Mouse (Mus musculus) intestine, postnatal 0 days (tissue): ENCODE data around the gene Lrrc49. TPM values are rescaled to one million over a fixed set of nuclear protein-coding genes. Genes with fewer than 3 reads are reported as not detected.

Experiments used
- ATAC-seq: fragments of 200-750 bp; cut with Nextera tagmentation; 2 replicates; pipeline ENCODE4 v1.8.0; 2017; ENCODE audit warnings: mild to moderate bottlenecking, moderate TSS enrichment, moderate library complexity
- H3K27ac ChIP-seq: fragments of 300-500 bp; sonication (generic); 2 replicates; pipeline ENCODE4 v1.5.1; 2014; ENCODE audit warnings: mild to moderate bottlenecking, low read depth, low read length, moderate library complexity
- H3K27me3 ChIP-seq: fragments of 300-500 bp; sonication (generic); replicated peaks from 2 replicates; pipeline ENCODE4 v1.6.1; 2014; ENCODE audit warnings: low read length, mixed read lengths; ENCODE audit not compliant: control insufficient read depth, insufficient read depth
- H3K36me3 ChIP-seq: fragments of 300-500 bp; sonication (generic); 2 replicates; pipeline ENCODE4 v1.6.1; 2014; ENCODE audit warnings: mild to moderate bottlenecking, moderate library complexity; ENCODE audit not compliant: control insufficient read depth, insufficient read depth
- H3K4me1 ChIP-seq: fragments of 300-500 bp; sonication (generic); replicated peaks from 2 replicates; pipeline ENCODE4 v1.6.1; 2014; ENCODE audit warnings: antibody characterized with exemption, low read length, mixed read lengths; ENCODE audit not compliant: control insufficient read depth, insufficient read depth
- H3K4me2 ChIP-seq: fragments of 300-500 bp; sonication (generic); replicated peaks from 2 replicates; pipeline ENCODE4 v1.6.1; 2014; ENCODE audit warnings: low read depth, mild to moderate bottlenecking, moderate library complexity
- H3K4me3 ChIP-seq: fragments of 300-500 bp; sonication (generic); 2 replicates; pipeline ENCODE4 v1.5.1; 2014; ENCODE audit warnings: low read depth, low read length
- H3K9ac ChIP-seq: fragments of 300-500 bp; sonication (generic); 2 replicates; pipeline ENCODE4 v1.6.1; 2014; ENCODE audit warnings: mild to moderate bottlenecking, low read depth, low read length
- H3K9me3 ChIP-seq: fragments of 300-500 bp; sonication (generic); 2 replicates; pipeline ENCODE4 v1.6.1; 2016; ENCODE audit warnings: mixed run types; ENCODE audit not compliant: control insufficient read depth
- CTCF ChIP-seq: sonication (generic); IDR thresholded peaks from 2 replicates; pipeline ENCODE4 v1.5.1; 2016; ENCODE audit warnings: low read depth, mild to moderate bottlenecking, control low read depth, antibody characterized with exemption, moderate library complexity
- WGBS: fragments of 180-500 bp; shearing (Covaris S2); extraction: QIAGEN DNeasy Blood & Tissue Kit; methylation state at CpG from one replicate; pipeline ENCODE4 v1.1.7; 2014; 5-methylcytosine and 5-hydroxymethylcytosine counted together
- polyA plus RNA-seq: library from polyadenylated mRNA; unstranded; fragments of >200 nt; fragmentation: Nextera tagmentation; extraction: Ambion mirVana; gene quantifications from 2 replicates; pipeline ENCODE4 v1.2.1, GENCODE M21; 2015

The Lrrc49 gene
- polyA plus RNA-seq, 1 experiment from 2014 or later, result 10.1 TPM

DNA sequence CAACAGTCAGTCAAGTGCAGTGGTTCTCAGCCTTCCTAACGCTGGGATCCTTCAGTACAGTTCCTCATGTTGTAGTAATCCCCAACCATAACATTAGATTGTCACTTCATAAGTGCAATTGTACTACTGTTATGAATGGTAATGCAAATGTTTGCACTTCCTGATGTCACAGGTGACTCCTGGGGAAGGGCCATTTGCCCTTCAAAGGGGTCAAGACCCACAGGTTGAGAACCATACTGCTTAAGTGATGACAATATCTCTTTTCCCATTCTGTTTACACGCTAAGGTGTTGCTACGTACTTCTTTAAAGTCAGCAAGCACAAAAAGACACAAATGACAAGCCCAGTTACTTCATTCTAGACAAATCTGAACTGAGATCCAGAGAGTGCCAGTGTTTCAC lies 22.4 kb downstream of the Lrrc49 start:
- no peaks in the 10 kb centered on the region for H3K9me3 ChIP-seq
- no peak for TF ChIP-seq CTCF
- H3K4me3 ChIP-seq, result no peak overlapping the region
- H3K4me2 ChIP-seq, result no peak overlapping the region
- WGBS, result 92% methylated on average over 3 of the region's 3 CpGs
- H3K27me3 ChIP-seq, result no peaks in the 10 kb centered on the region
- H3K27ac ChIP-seq, result no peak overlapping the region
- no peaks in the 10 kb centered on the region for H3K4me1 ChIP-seq
- H3K9ac ChIP-seq, result no peak overlapping the region
- ATAC-seq, result no peak
- H3K36me3 ChIP-seq, result peaks cover 9% of the 10 kb centered on the region; the same call in 1 of the 2 replicates

DNA sequence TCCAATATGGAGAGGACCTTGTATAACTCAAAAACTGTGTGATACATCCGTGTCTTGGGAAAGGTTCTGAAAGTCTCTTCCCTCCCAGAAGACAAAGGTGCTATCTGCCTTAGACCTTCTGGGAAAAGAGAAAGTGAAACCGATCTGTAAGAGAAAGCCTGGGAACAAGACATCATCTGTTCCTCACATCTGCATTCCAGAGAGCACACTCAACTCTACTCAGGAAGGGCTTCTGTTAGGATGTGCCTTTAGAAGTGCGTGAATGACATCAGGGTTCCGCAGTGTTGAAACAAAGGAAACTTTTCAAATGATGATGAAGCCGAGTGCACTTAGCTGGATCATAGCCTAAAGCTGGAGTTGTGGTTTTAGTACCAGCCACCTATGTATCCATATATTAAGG lies 23.1 kb downstream of the Lrrc49 start:
- no peak for TF ChIP-seq CTCF
- 86% methylated on average over 5 of the region's 5 CpGs for WGBS
- Histone ChIP-seq H3K9me3 (no peaks in the 10 kb centered on the region), H3K27ac (no peak overlapping the region), H3K4me2 (no peak overlapping the region), H3K36me3 (peaks cover 9% of the 10 kb centered on the region; the same call in 1 of the 2 replicates), H3K9ac (no peak overlapping the region), H3K4me3 (no peak overlapping the region), H3K27me3 (no peaks in the 10 kb centered on the region), H3K4me1 (no peaks in the 10 kb centered on the region)
- ATAC-seq, result no peak

DNA sequence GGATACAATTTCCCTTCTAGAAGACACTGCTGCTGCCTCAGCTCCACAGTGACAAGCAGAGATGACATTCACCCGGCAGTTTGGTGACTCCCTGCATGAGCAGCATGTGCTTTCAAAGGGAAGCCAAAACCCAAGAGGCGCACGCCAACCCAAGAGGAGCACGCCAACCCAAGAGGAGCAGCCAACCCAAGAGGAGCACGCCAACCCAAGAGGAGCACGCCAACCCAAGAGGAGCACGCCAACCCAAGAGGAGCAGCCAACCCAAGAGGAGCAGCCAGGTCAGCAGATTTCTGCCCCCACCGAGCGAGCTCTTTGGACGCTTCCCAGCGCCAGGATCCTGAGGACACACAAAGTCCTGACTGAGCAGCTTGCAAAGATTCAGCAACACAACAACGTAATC lies 23.6 kb downstream of the Lrrc49 start:
- H3K4me3 ChIP-seq, result no peak overlapping the region
- H3K9ac ChIP-seq, result no peak overlapping the region
- WGBS, result 97% methylated on average over 12 of the region's 12 CpGs
- no peak overlapping the region for H3K27ac ChIP-seq
- ATAC-seq, result no peak
- H3K4me2 ChIP-seq, result no peak overlapping the region
- no peak for TF ChIP-seq CTCF
- H3K27me3 ChIP-seq, result no peaks in the 10 kb centered on the region
- H3K9me3 ChIP-seq, result no peaks in the 10 kb centered on the region
- peaks cover 9% of the 10 kb centered on the region; the same call in 1 of the 2 replicates for H3K36me3 ChIP-seq
- H3K4me1 ChIP-seq, result no peaks in the 10 kb centered on the region

DNA sequence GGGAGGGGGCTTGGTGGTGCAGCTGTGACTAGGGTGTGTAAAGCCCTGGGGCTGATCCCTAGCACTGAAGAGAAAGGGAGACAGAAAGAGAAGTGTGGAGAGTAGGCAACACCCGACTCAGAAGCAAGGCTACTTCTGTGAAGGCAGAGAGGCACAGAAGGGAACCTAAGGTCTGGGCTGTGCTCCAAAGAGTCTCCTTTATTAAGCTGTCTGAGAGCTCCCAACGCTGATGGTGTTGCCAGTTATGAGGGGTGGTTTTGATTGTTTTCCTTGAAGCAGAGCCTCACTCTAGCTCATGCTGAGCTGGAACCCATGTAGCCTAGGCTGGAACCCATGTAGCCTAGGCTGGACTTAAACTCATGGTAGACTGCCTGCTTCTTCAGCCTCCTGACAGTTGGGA lies 25.0 kb downstream of the Lrrc49 start:
- H3K36me3 ChIP-seq, result peaks cover 9% of the 10 kb centered on the region; the same call in 1 of the 2 replicates
- no peak overlapping the region for H3K4me2 ChIP-seq
- WGBS, result 80% methylated on average over 2 of the region's 2 CpGs
- no peak overlapping the region for H3K27ac ChIP-seq
- no peaks in the 10 kb centered on the region for H3K9me3 ChIP-seq
- ATAC-seq, result no peak
- no peak overlapping the region for H3K9ac ChIP-seq
- H3K4me1 ChIP-seq, result no peaks in the 10 kb centered on the region
- no peak for TF ChIP-seq CTCF
- no peak overlapping the region for H3K4me3 ChIP-seq
- H3K27me3 ChIP-seq, result no peaks in the 10 kb centered on the region

DNA sequence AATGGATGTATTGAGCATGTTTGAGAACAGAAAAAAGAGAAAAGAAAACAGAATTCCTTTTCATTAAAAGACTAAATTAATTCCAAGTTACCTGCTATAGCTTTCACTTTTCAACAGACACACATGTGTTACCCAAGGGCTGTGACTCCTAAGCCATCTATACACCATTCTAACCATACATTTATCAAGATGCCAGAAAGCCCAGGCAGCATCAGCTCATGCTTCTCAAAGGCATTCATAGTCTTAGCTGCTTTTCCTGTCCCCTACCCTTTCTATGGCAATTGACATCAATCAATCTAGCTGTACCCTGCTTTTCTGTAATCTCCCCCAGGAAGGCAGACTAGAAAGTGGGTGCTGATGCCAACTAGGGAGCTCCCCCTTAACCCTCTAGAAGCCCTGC lies 34.4 kb downstream of the Lrrc49 start:
- H3K4me1 ChIP-seq, result no peaks in the 10 kb centered on the region
- no peak overlapping the region for H3K4me2 ChIP-seq
- H3K27ac ChIP-seq, result no peak overlapping the region
- no peak for ATAC-seq
- H3K9ac ChIP-seq, result no peak overlapping the region
- no peaks in the 10 kb centered on the region for H3K27me3 ChIP-seq
- TF ChIP-seq CTCF, result no peak
- no peaks in the 10 kb centered on the region for H3K9me3 ChIP-seq
- no peak overlapping the region for H3K4me3 ChIP-seq
- no peaks in the 10 kb centered on the region for H3K36me3 ChIP-seq

DNA sequence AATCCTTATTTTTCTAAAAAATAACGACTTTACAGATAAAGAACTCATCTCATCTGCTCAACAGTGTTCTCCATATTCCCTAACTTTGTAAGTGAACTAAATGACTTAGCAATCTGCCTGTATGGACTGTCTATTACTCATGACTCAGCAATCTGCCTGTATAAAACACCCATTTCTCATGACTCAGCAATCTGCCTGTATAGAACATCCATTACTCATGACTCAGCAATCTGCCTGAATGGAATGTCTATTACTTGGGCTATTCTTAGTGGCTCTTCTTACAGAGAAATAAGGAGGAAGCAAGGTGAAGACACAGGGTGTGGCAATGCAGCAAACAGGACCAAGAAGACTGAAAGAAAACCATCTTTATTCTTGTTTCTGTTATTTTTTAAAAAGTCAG lies 34.8 kb downstream of the Lrrc49 start:
- 85% methylated on average over 1 of the region's 1 CpGs for WGBS
- Histone ChIP-seq H3K27me3 (no peaks in the 10 kb centered on the region), H3K4me1 (no peaks in the 10 kb centered on the region), H3K9me3 (no peaks in the 10 kb centered on the region), H3K4me3 (no peak overlapping the region), H3K4me2 (no peak overlapping the region), H3K36me3 (no peaks in the 10 kb centered on the region), H3K9ac (no peak overlapping the region), H3K27ac (no peak overlapping the region)
- no peak for TF ChIP-seq CTCF
- ATAC-seq, result no peak

DNA sequence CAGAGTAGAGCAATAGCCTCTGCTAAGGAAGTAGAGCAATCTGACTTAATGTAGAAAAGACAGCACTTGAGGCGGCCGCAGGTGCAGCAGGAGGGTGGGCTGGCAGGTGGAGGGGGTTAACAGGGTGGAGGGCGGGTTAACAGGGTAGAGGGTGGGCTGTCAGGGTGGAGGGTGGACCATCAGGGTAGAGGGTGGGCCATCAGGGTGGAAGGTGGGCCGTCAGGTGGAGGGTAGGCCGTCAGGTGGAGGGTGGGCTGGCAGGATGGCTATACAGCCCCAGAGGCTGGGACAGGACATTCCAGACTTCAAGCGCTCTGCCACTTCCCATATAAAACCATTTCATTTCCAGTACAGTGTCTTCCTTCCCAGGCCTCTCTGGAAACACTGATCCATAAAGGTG lies 37.7 kb downstream of the Lrrc49 start:
- Histone ChIP-seq H3K36me3 (no peaks in the 10 kb centered on the region), H3K4me1 (no peaks in the 10 kb centered on the region), H3K9ac (no peak overlapping the region), H3K27ac (no peak overlapping the region), H3K4me2 (no peak overlapping the region), H3K9me3 (no peaks in the 10 kb centered on the region), H3K4me3 (no peak overlapping the region), H3K27me3 (no peaks in the 10 kb centered on the region)
- ATAC-seq, result no peak
- TF ChIP-seq CTCF, result no peak
- 93% methylated on average over 6 of the region's 6 CpGs for WGBS
